Mouse (Mus musculus) liver, embryonic 15.5 days (tissue): ENCODE data around the gene Snrnp48. TPM values are rescaled to one million over a fixed set of nuclear protein-coding genes. Genes with fewer than 3 reads are reported as not detected.

Experiments used
- ATAC-seq: fragments of 200-750 bp; cut with Nextera tagmentation; 2 replicates; pipeline ENCODE4 v1.8.0; 2017; ENCODE audit warnings: moderate number of reproducible peaks, mild to moderate bottlenecking, moderate library complexity; ENCODE audit not compliant: insufficient read depth
- H3K27ac ChIP-seq: fragments of 300-500 bp; sonication (generic); replicated peaks from 2 replicates; pipeline ENCODE4 v1.5.1; 2015; ENCODE audit warnings: mild to moderate bottlenecking, inconsistent platforms
- H3K27me3 ChIP-seq: fragments of 300-500 bp; sonication (generic); 2 replicates; pipeline ENCODE4 v1.6.1; 2015; ENCODE audit warnings: mild to moderate bottlenecking, inconsistent platforms
- H3K36me3 ChIP-seq: fragments of 300-500 bp; sonication (generic); replicated peaks from 2 replicates; pipeline ENCODE4 v1.6.1; 2015; ENCODE audit warnings: moderate library complexity, mild to moderate bottlenecking, inconsistent platforms
- H3K4me1 ChIP-seq: fragments of 300-500 bp; sonication (generic); replicated peaks from 2 replicates; pipeline ENCODE4 v1.6.1; 2015; ENCODE audit warnings: inconsistent platforms
- H3K4me2 ChIP-seq: fragments of 300-500 bp; sonication (generic); 2 replicates; pipeline ENCODE4 v1.6.1; 2015; ENCODE audit warnings: moderate library complexity, mild to moderate bottlenecking, inconsistent platforms
- H3K4me3 ChIP-seq: fragments of 300-500 bp; sonication (generic); replicated peaks from 2 replicates; pipeline ENCODE4 v1.5.1; 2015; ENCODE audit warnings: mild to moderate bottlenecking, inconsistent platforms
- H3K9ac ChIP-seq: fragments of 300-500 bp; sonication (generic); 2 replicates; pipeline ENCODE4 v1.6.1; 2015; ENCODE audit warnings: moderate library complexity, mild to moderate bottlenecking, inconsistent platforms
- H3K9me3 ChIP-seq: fragments of 300-500 bp; sonication (generic); replicated peaks from 2 replicates; pipeline ENCODE4 v1.6.1; 2016; ENCODE audit warnings: inconsistent platforms
- WGBS: fragments of 180-500 bp; shearing (Covaris S2); methylation state at CpG from one replicate; pipeline ENCODE4 v1.1.7; 2015; ENCODE audit warnings: mixed read lengths; ENCODE audit not compliant: insufficient replicate concordance; 5-methylcytosine and 5-hydroxymethylcytosine counted together
- polyA plus RNA-seq: library from polyadenylated mRNA; unstranded; fragments of >200 nt; fragmentation: Nextera tagmentation; extraction: Ambion mirVana; gene quantifications from 2 replicates; pipeline ENCODE4 v1.2.1, GENCODE M21; 2015

The Snrnp48 gene
- polyA plus RNA-seq, 1 experiment from 2014 or later: 11.0 TPM

DNA sequence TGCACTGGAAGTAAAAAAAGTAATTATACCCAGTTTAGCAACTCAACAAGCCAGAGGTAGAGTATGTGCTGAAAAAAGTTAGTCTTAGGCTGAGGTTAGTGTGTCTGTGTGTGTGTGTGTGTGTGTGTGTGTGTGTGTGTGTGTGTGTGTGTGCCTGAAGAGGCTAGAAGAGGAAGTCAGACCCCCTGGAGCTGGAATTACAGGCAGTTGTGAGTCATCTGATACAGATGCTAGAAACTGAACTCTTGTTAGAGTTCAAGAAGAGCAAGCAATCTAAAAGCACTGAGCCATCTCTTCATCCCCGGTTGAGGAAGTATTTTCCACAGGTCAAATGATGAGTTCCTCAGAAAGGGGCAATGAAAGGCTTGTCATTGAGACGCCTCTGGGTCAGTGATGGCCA is 54.2 kb downstream of the Snrnp48 start:
- Histone ChIP-seq H3K27me3 (no peaks in the 10 kb centered on the region), H3K4me1 (no peaks in the 10 kb centered on the region), H3K4me3 (no peak overlapping the region), H3K9ac (no peak overlapping the region), H3K27ac (no peak overlapping the region), H3K36me3 (no peaks in the 10 kb centered on the region), H3K4me2 (no peak overlapping the region), H3K9me3 (no peaks in the 10 kb centered on the region)
- WGBS: 44% methylated on average over 2 of the region's 2 CpGs
- no peak for ATAC-seq

- Histone ChIP-seq H3K4me1 (no peaks in the 10 kb centered on the region), H3K9ac (no peak overlapping the region), H3K4me2 (no peak overlapping the region), H3K9me3 (no peaks in the 10 kb centered on the region), H3K36me3 (no peaks in the 10 kb centered on the region), H3K4me3 (no peak overlapping the region), H3K27me3 (no peaks in the 10 kb centered on the region), H3K27ac (no peak overlapping the region)
- 68% methylated on average over 8 of the region's 8 CpGs for WGBS
- ATAC-seq: no peak
Measured at GRCm38 (mm10) chr13:38269055-38269692, 64.4 kb downstream of the Snrnp48 start.

DNA sequence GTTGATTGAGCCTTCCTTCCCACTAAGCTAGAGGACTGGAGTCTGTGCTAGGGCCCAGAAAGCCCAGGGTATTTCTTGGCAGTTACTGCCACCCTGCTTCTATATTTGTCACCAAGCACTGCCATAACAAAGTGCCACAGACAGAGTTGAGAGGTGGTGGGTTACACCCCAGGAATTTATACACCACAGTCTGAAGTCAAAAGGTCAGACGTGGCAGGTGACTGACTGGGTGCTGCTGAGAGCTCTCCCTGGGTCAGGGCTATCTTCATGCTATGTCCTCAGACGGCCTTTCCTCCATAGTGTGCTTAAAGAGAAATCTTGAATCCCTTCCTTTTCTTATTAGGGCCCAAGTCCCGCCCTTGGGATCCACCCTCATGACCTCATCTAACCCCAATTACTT is 67.9 kb downstream of the Snrnp48 start:
- Histone ChIP-seq H3K4me3 (no peak overlapping the region), H3K36me3 (no peaks in the 10 kb centered on the region), H3K4me1 (no peaks in the 10 kb centered on the region), H3K27ac (no peak overlapping the region), H3K4me2 (no peak overlapping the region), H3K27me3 (no peaks in the 10 kb centered on the region), H3K9me3 (no peaks in the 10 kb centered on the region), H3K9ac (no peak overlapping the region)
- 42% methylated on average over 3 of the region's 3 CpGs for WGBS
- no peak for ATAC-seq

Other genes starting within 250 kb of the Snrnp48 start
- gene Ssr1, start 210.7 kb upstream of the Snrnp48 start, polyA plus RNA-seq: 55.3 and 78.9 TPM in 2 replicates
- gene Riok1, start 167.9 kb upstream of the Snrnp48 start, polyA plus RNA-seq: 17.7 and 19.0 TPM in 2 replicates
- gene Cage1, start 167.9 kb upstream of the Snrnp48 start, polyA plus RNA-seq: 0.30 and 0.35 TPM in 2 replicates
- 1.6 and 1.7 TPM in 2 replicates for gene Dsp, start 53.6 kb upstream of the Snrnp48 start, polyA plus RNA-seq
- 0.15 and 0.25 TPM in 2 replicates for gene Bmp6, start 140.2 kb downstream of the Snrnp48 start, polyA plus RNA-seq